Mouse (Mus musculus) forebrain, embryonic 16.5 days (tissue): ENCODE results near the gene Has3. TPM values are rescaled to one million over a fixed set of nuclear protein-coding genes. Genes with fewer than 3 reads are reported as not detected.

Experiments
- ATAC-seq: fragments of 200-750 bp; cut with Nextera tagmentation; 2 replicates; pipeline ENCODE4 v1.8.0; 2017; ENCODE audit warnings: mild to moderate bottlenecking, moderate library complexity
- H3K27ac ChIP-seq: fragments of 300-500 bp; sonication (generic); 2 replicates; pipeline ENCODE4 v1.5.1; 2014; ENCODE audit warnings: low read length, control low read depth
- H3K27me3 ChIP-seq: fragments of 300-500 bp; sonication (generic); replicated peaks from 2 replicates; pipeline ENCODE4 v1.6.1; 2014; ENCODE audit warnings: low read length; ENCODE audit not compliant: control insufficient read depth, insufficient read depth
- H3K36me3 ChIP-seq: fragments of 300-500 bp; sonication (generic); 2 replicates; pipeline ENCODE4 v1.6.1; 2014; ENCODE audit not compliant: control insufficient read depth, insufficient read depth
- H3K4me1 ChIP-seq: fragments of 300-500 bp; sonication (generic); replicated peaks from 2 replicates; pipeline ENCODE4 v1.6.1; 2014; ENCODE audit warnings: low read length; ENCODE audit not compliant: control insufficient read depth, insufficient read depth
- H3K4me2 ChIP-seq: fragments of 300-500 bp; sonication (generic); 2 replicates; pipeline ENCODE4 v1.6.1; 2014; ENCODE audit warnings: mild to moderate bottlenecking, low read length, control low read depth
- H3K4me3 ChIP-seq: fragments of 300-500 bp; sonication (generic); replicated peaks from 2 replicates; pipeline ENCODE4 v1.5.1; 2014; ENCODE audit warnings: mild to moderate bottlenecking, low read length, control low read depth
- H3K9ac ChIP-seq: fragments of 300-500 bp; sonication (generic); replicated peaks from 2 replicates; pipeline ENCODE4 v1.6.1; 2014; ENCODE audit warnings: low read depth, low read length, control low read depth
- H3K9me3 ChIP-seq: fragments of 300-500 bp; sonication (generic); 2 replicates; pipeline ENCODE4 v1.6.1; 2016; ENCODE audit warnings: low read length; ENCODE audit not compliant: control insufficient read depth
- WGBS: fragments of 180-500 bp; shearing (Covaris S2); extraction: QIAGEN DNeasy Blood & Tissue Kit; methylation state at CpG from one replicate; pipeline ENCODE4 v1.1.7; 2014; 5-methylcytosine and 5-hydroxymethylcytosine counted together
- polyA plus RNA-seq: library from polyadenylated mRNA; unstranded; fragments of >200 nt; fragmentation: Nextera tagmentation; extraction: Ambion mirVana; gene quantifications from 2 replicates; pipeline ENCODE4 v1.2.1, GENCODE M21; 2015

Gene Has3
- polyA plus RNA-seq, 1 experiment from 2014 or later: 1.7 TPM

DNA sequence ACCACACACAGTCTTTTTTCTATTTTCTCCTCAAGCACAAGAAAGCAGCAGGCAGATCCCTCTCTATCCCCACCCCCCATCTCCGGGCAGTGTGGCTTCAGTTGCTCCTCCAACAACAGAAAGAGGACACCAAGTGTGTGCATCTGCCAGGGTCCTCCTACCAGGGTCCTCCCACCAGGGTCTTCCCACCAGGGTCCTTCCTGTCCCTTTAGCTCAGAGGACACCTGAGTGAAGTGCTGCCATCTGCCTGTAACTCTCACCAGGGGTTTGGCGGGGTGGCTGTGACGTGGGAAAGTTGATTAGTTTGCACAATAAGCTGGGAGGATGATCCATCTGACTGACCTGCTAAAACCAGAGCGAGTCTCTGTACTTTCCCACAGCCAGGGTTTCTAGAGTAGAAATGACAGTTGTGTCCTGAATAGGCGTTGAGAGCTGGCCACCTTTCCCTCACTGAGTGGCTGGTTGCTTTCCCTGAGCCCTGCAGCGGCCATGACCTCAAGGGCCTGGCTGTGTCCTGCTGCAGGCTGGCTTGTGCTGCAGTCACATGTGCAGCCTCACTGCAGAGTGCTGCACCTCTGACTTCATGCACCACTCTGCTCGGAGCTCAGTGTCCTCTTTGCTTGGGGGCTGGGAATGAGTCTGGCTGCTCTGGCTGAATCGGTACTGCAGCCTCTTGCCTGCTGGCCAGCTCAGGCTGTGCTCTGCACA is 15.4 kb upstream of the Has3 start:
- WGBS: 56% methylated on average over 8 of the region's 8 CpGs
- Histone ChIP-seq H3K36me3 (no peaks in the 10 kb centered on the region), H3K27me3 (no peaks in the 10 kb centered on the region), H3K9ac (no peak overlapping the region), H3K4me2 (no peak overlapping the region), H3K4me3 (no peak overlapping the region), H3K9me3 (no peaks in the 10 kb centered on the region), H3K27ac (no peak overlapping the region), H3K4me1 (no peaks in the 10 kb centered on the region)
- no peak for ATAC-seq

GRCm38 (mm10) chr8:106855242-106855562 is 14.8 kb upstream of the Has3 start:
- 92% methylated on average over 3 of the region's 3 CpGs for WGBS
- ATAC-seq: no peak
- no peak overlapping the region for H3K9ac ChIP-seq

GRCm38 (mm10) chr8:106862845-106863244 is 7.2 kb upstream of the Has3 start:
- no peak overlapping the region for H3K4me2 ChIP-seq
- H3K36me3 ChIP-seq: no peaks in the 10 kb centered on the region
- no peak for ATAC-seq
- no peak overlapping the region for H3K27ac ChIP-seq
- H3K4me1 ChIP-seq: peaks cover 4% of the 10 kb centered on the region; the same call in 1 of the 2 replicates
- no peak overlapping the region for H3K9ac ChIP-seq
- no peaks in the 10 kb centered on the region for H3K27me3 ChIP-seq
- H3K4me3 ChIP-seq: no peak overlapping the region
- 89% methylated on average over 10 of the region's 10 CpGs for WGBS
- H3K9me3 ChIP-seq: no peaks in the 10 kb centered on the region

More at GRCm38 (mm10) chr8:106855242-106855562, 14.8 kb upstream of the Has3 start:
- H3K27ac ChIP-seq: no peak overlapping the region
- H3K36me3 ChIP-seq: no peaks in the 10 kb centered on the region
- no peaks in the 10 kb centered on the region for H3K9me3 ChIP-seq
- H3K4me1 ChIP-seq: no peaks in the 10 kb centered on the region
- H3K4me3 ChIP-seq: no peak overlapping the region
- no peak overlapping the region for H3K4me2 ChIP-seq
- H3K27me3 ChIP-seq: no peaks in the 10 kb centered on the region

DNA sequence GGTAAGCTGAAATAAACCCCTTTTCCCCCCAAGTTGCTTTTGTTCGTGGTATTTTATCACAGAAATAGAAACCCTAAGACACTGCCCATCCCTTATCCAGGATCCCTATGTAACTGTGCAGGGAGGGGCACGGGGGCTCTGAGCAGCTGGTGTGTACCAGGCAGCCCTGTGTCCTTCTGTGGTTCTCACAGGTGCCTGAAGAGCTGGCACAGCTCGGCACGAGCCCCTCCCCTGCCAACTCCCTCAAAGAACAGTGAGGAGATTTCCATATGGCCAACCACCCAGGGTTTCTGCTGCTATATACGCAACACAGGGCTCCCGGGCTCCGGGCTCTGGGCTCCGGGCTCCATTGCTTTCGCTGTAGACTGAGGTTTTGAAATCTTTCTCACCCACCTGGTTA is 4.7 kb upstream of the Has3 start:
- H3K27ac ChIP-seq: no peak overlapping the region
- peak; percentile 74 for ATAC-seq
- no peaks in the 10 kb centered on the region for H3K36me3 ChIP-seq
- no peak overlapping the region for H3K4me2 ChIP-seq
- H3K9me3 ChIP-seq: no peaks in the 10 kb centered on the region
- no peak overlapping the region for H3K9ac ChIP-seq
- no peak overlapping the region for H3K4me3 ChIP-seq
- peaks cover 8% of the 10 kb centered on the region for H3K4me1 ChIP-seq
- peaks cover 11% of the 10 kb centered on the region for H3K27me3 ChIP-seq
- WGBS: 60% methylated on average over 9 of the region's 9 CpGs

GRCm38 (mm10) chr8:106870537-106871327 is 690 bp downstream of the Has3 start:
- Histone ChIP-seq H3K27ac (peak overlapping the region; percentile 25; the same call in 1 of the 2 replicates), H3K4me2 (peak overlapping the region; percentile 96), H3K9me3 (no peaks in the 10 kb centered on the region), H3K36me3 (no peaks in the 10 kb centered on the region), H3K4me1 (peaks cover 28% of the 10 kb centered on the region), H3K27me3 (peaks cover 14% of the 10 kb centered on the region), H3K9ac (peak overlapping the region; percentile 73), H3K4me3 (peak overlapping the region; percentile 68)
- WGBS: 0% methylated on average over 63 of the region's 63 CpGs
- peak; percentile 74 for ATAC-seq

DNA sequence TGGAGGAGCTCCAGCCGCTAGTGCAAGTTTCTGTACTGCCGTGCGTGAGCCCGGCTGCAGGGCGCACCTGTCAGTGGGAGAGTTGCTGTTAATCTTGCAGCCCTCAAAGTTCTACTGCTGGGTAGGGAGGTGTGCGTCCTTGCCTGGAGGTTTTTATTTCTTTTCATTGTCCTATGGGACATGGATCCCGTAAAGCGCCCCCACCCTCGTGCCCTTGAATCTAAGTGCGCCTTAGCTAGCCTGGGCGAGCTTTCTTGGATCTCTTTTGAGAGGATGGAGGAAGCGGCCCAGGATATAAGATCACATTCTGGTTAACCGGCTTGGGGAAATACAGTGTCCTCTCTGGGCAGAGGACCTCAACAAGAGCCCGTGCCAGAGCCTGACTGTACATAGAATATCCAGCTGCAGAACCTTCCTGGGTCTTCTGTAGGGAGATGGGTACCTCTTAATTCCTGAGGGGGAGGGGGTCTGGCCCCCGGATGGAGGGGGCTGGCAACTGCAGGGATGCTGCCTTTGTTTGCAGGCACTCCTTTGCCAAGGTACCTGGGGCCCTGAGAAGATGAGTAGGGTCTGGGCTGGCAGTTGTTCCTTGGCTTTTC is 1.4 kb downstream of the Has3 start:
- Histone ChIP-seq H3K27me3 (peaks cover 14% of the 10 kb centered on the region), H3K4me1 (peaks cover 28% of the 10 kb centered on the region), H3K9ac (peak overlapping the region; percentile 73), H3K27ac (0 out of 2 replicates have a peak overlapping the region, but pooled peaks have one; percentile 25), H3K36me3 (no peaks in the 10 kb centered on the region), H3K9me3 (no peaks in the 10 kb centered on the region), H3K4me2 (peak overlapping the region; percentile 96), H3K4me3 (peak overlapping the region; percentile 68)
- 0% methylated on average over 15 of the region's 15 CpGs for WGBS
- peak; percentile 33 for ATAC-seq

DNA sequence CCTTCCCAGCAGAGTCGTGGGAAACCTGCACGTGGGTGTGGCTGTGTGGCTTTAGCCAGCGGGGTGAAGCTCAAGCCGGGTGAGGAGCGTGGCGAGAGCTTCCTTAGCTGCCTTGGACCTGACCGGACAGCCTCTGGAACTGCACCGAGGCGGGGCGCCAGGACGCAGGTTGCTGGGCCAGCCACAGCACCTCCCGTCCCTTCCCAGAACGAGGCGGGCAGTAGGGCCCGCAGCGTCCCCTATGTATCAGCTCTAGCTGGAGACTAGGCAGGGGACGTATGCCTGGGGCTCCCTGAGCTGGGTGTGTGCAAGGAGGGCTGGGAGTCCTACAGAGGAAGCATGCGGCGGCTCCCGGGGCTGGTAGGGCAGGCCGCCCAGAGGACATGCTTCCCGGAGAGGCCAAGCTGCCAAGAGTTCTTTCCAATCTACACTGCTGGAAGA is 1.9 kb downstream of the Has3 start:
- peak; percentile 52 for ATAC-seq
- Histone ChIP-seq H3K27ac (0 out of 2 replicates have a peak overlapping the region, but pooled peaks have one; percentile 19), H3K4me2 (peak overlapping the region; percentile 96), H3K36me3 (no peaks in the 10 kb centered on the region), H3K9me3 (no peaks in the 10 kb centered on the region), H3K4me1 (peaks cover 28% of the 10 kb centered on the region), H3K4me3 (peak overlapping the region; percentile 68), H3K27me3 (peaks cover 14% of the 10 kb centered on the region), H3K9ac (peak overlapping the region; percentile 73)
- under 1% methylated on average over 22 of the region's 22 CpGs for WGBS

DNA sequence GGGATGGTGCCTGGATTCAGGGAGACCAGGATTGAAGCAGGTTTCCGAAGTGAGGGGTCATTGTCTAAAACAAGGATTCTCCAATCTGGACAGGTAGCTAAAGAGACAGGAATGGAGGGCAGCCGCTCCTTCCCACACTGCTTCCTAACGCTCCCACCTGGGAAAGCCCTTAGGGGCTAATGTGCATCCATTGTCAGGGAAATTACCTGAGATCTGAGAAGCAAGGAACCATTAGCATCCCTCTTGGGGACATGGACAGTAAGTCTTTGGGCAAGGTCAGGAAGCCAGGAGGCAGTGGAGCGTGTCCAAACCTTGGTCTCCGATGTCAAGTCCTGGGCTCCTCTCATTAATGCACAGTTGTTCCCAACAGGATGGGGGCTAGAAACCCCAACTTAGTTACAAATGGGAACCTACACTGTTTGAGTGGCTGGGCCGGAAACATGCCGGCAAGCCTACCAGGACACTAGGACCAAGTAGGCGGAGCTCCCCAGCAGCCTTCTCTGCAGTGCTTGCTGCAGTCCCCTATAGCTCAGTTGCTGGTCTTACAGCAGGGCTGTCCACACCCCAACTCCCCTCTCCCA is 2.5 kb downstream of the Has3 start:
- 9% methylated on average over 8 of the region's 8 CpGs for WGBS
- peaks cover 14% of the 10 kb centered on the region for H3K27me3 ChIP-seq
- H3K4me1 ChIP-seq: peaks cover 28% of the 10 kb centered on the region
- no peak for ATAC-seq
- H3K27ac ChIP-seq: no peak overlapping the region
- H3K9me3 ChIP-seq: no peaks in the 10 kb centered on the region
- no peaks in the 10 kb centered on the region for H3K36me3 ChIP-seq
- peak overlapping the region; percentile 73 for H3K9ac ChIP-seq
- H3K4me2 ChIP-seq: peak overlapping the region; percentile 96
- peak overlapping the region; percentile 68 for H3K4me3 ChIP-seq
